8 mouse cellular contexts compared by ENCODE assay signal in genomic region chr7:126474486-126474955, GRCm38 (mm10). TPM values are rescaled to one million over a fixed set of nuclear protein-coding genes. Genes with fewer than 3 reads are reported as not detected.
A peak's percentile ranks its signal among the peaks of the same experiment; 100 is the strongest.
DNase-seq lines count a peak whose midpoint lies in the region; ATAC-seq lines count a peak whose summit lies in the region.

No protein-coding gene starts in this region.

- peak overlapping the region; percentile 98 for H3K4me2 ChIP-seq in hindbrain, embryonic 12.5 days (replicated peaks)
- peak overlapping the region; percentile 91 for H3K4me2 ChIP-seq in liver, embryonic 15.5 days

- H3K27me3 ChIP-seq in hindbrain, embryonic 12.5 days: no peaks in the 10 kb centered on the region
- H3K27me3 ChIP-seq in liver, embryonic 15.5 days: no peaks in the 10 kb centered on the region

- peaks cover 34% of the 10 kb centered on the region for H3K36me3 ChIP-seq in hindbrain, embryonic 12.5 days
- peaks cover 25% of the 10 kb centered on the region for H3K36me3 ChIP-seq in liver, embryonic 15.5 days (replicated peaks)

- H3K9ac ChIP-seq in hindbrain, embryonic 12.5 days: peak overlapping the region; percentile 97
- peak overlapping the region; percentile 91 for H3K9ac ChIP-seq in liver, embryonic 15.5 days

- ATAC-seq in hindbrain, embryonic 12.5 days (ENCODE audit: low FRiP score): peak; percentile 63
- ATAC-seq in liver, embryonic 15.5 days (ENCODE audit: insufficient read depth): 0 out of 2 replicates have a peak, but pooled peaks have one; percentile 20

- peak overlapping the region; percentile 93 for H3K27ac ChIP-seq in hindbrain, embryonic 12.5 days
- H3K27ac ChIP-seq in liver, embryonic 15.5 days (replicated peaks): peak overlapping the region; percentile 91

- H3K9me3 ChIP-seq in hindbrain, embryonic 12.5 days (replicated peaks): no peaks in the 10 kb centered on the region
- H3K9me3 ChIP-seq in liver, embryonic 15.5 days (replicated peaks): no peaks in the 10 kb centered on the region

- peaks cover 20% of the 10 kb centered on the region for H3K4me1 ChIP-seq in hindbrain, embryonic 12.5 days
- H3K4me1 ChIP-seq in liver, embryonic 15.5 days (replicated peaks): peaks cover 56% of the 10 kb centered on the region

- DNase-seq in cerebellum, adult 9-10 months: peak; percentile 59
- no peak for DNase-seq in cerebellum, postnatal 14 days
- DNase-seq in urinary bladder, postnatal 14 days (ENCODE audit: low spot score): peak; percentile 39
- no peak for DNase-seq in urinary bladder, postnatal 4 days (ENCODE audit: low spot score in 2 of 2)
- peak; percentile 55 for DNase-seq in thymus, postnatal 25 days
- DNase-seq in retina, embryonic 14.5 days (ENCODE audit: low spot score): no peak

- under 1% methylated on average over 27 of the region's 27 CpGs for WGBS in hindbrain, embryonic 12.5 days
- 0% methylated on average over 27 of the region's 27 CpGs for WGBS in liver, embryonic 15.5 days (ENCODE audit: insufficient replicate concordance)

- H3K4me3 ChIP-seq in hindbrain, embryonic 12.5 days: peak overlapping the region; percentile 88
- H3K4me3 ChIP-seq in liver, embryonic 15.5 days (replicated peaks): peak overlapping the region; percentile 77

RNA-seq across cellular contexts. Expression of gene Sh2b1, which starts 0.7 kb away (rescaled TPM):
- 63.5 and 65.8 TPM in 2 replicates for polyA plus RNA-seq in hindbrain, embryonic 12.5 days (2016; fragmentation: Nextera tagmentation; extraction: Ambion mirVana)
- 13.6 and 15.1 TPM in 2 replicates for polyA plus RNA-seq in liver, embryonic 15.5 days (2015; fragmentation: Nextera tagmentation; extraction: Ambion mirVana)

RNA-seq across cellular contexts. Expression of gene Atp2a1, which starts 11.6 kb away (rescaled TPM):
- 4.1 and 16.7 TPM in 2 replicates for polyA plus RNA-seq in hindbrain, embryonic 12.5 days (2016; fragmentation: Nextera tagmentation; extraction: Ambion mirVana)
- polyA plus RNA-seq in liver, embryonic 15.5 days (2015; fragmentation: Nextera tagmentation; extraction: Ambion mirVana): 9.8 and 16.5 TPM in 2 replicates

RNA-seq across cellular contexts. Expression of gene Tufm, which starts 12.6 kb away (rescaled TPM):
- polyA plus RNA-seq in hindbrain, embryonic 12.5 days (2016; fragmentation: Nextera tagmentation; extraction: Ambion mirVana): 113 and 116 TPM in 2 replicates
- polyA plus RNA-seq in liver, embryonic 15.5 days (2015; fragmentation: Nextera tagmentation; extraction: Ambion mirVana): 81.2 and 96.3 TPM in 2 replicates

RNA-seq across cellular contexts. Expression of gene Atxn2l, which starts 28.7 kb away (rescaled TPM):
- 76.8 and 90.1 TPM in 2 replicates for polyA plus RNA-seq in hindbrain, embryonic 12.5 days (2016; fragmentation: Nextera tagmentation; extraction: Ambion mirVana)
- polyA plus RNA-seq in liver, embryonic 15.5 days (2015; fragmentation: Nextera tagmentation; extraction: Ambion mirVana): 26.2 and 26.8 TPM in 2 replicates

RNA-seq across cellular contexts. Expression of gene Rabep2, which starts 46.0 kb away (rescaled TPM):
- polyA plus RNA-seq in hindbrain, embryonic 12.5 days (2016; fragmentation: Nextera tagmentation; extraction: Ambion mirVana): 31.1 and 32.1 TPM in 2 replicates
- 6.3 TPM in 2 replicates for polyA plus RNA-seq in liver, embryonic 15.5 days (2015; fragmentation: Nextera tagmentation; extraction: Ambion mirVana)

Comparison
In these comparisons a context has a peak if more than half of its experiments do, and no peak if none do; other contexts are left out.
1. DNase-seq: peak in cerebellum, adult 9-10 months (single experiment), urinary bladder, postnatal 14 days (single experiment) and thymus, postnatal 25 days (single experiment); none in cerebellum, postnatal 14 days (0 of 2), urinary bladder, postnatal 4 days (0 of 2) and retina, embryonic 14.5 days (single experiment).